Mouse (Mus musculus) intestine, embryonic 14.5 days (tissue): ENCODE measurements around the gene Abcc5. TPM values are rescaled to one million over a fixed set of nuclear protein-coding genes. Genes with fewer than 3 reads are reported as not detected.
"Not testable (repeated sequence)": the region's sequence is repeated elsewhere in the genome, so short reads cannot be mapped to it uniquely, and the experiment has no call there.

Source experiments
- ATAC-seq: fragments of 200-750 bp; cut with Nextera tagmentation; replicated peaks from 2 replicates; pipeline ENCODE4 v1.8.0; 2017; ENCODE audit warnings: low read depth, moderate number of reproducible peaks, moderate TSS enrichment, moderate library complexity; ENCODE audit not compliant: low FRiP score, low TSS enrichment
- DNase-seq: peaks from one replicate; pipeline ENCODE4 v3.0.0-alpha.2; 2018; ENCODE audit warnings: low spot score
- H3K27ac ChIP-seq: fragments of 300-500 bp; sonication (generic); 2 replicates; pipeline ENCODE4 v1.5.1; 2014; ENCODE audit warnings: low read depth, mild to moderate bottlenecking, control low read depth
- H3K27me3 ChIP-seq: fragments of 300-500 bp; sonication (generic); replicated peaks from 2 replicates; pipeline ENCODE4 v1.6.1; 2014; ENCODE audit warnings: low read length, control low read depth; ENCODE audit not compliant: control insufficient read depth, insufficient read depth
- H3K36me3 ChIP-seq: fragments of 300-500 bp; sonication (generic); 2 replicates; pipeline ENCODE4 v1.6.1; 2014; ENCODE audit warnings: low read length, control low read depth; ENCODE audit not compliant: control insufficient read depth, insufficient read depth
- H3K4me1 ChIP-seq: fragments of 300-500 bp; sonication (generic); replicated peaks from 2 replicates; pipeline ENCODE4 v1.6.1; 2014; ENCODE audit warnings: low read length, control low read depth, mixed read lengths; ENCODE audit not compliant: control insufficient read depth, insufficient read depth
- H3K4me2 ChIP-seq: fragments of 300-500 bp; sonication (generic); 2 replicates; pipeline ENCODE4 v1.6.1; 2014; ENCODE audit warnings: low read length
- H3K4me3 ChIP-seq: fragments of 300-500 bp; sonication (generic); 2 replicates; pipeline ENCODE4 v1.5.1; 2014; ENCODE audit warnings: low read depth, low read length, control low read depth, mixed read lengths
- H3K9ac ChIP-seq: fragments of 300-500 bp; sonication (generic); 2 replicates; pipeline ENCODE4 v1.6.1; 2014; ENCODE audit warnings: mild to moderate bottlenecking, low read length
- H3K9me3 ChIP-seq: fragments of 300-500 bp; sonication (generic); 2 replicates; pipeline ENCODE4 v1.6.1; 2016; ENCODE audit warnings: low read length, control low read depth; ENCODE audit not compliant: control insufficient read depth
- WGBS: fragments of 180-500 bp; shearing (Covaris S2); extraction: QIAGEN DNeasy Blood & Tissue Kit; methylation state at CpG from one replicate; pipeline ENCODE4 v1.1.7; 2014; 5-methylcytosine and 5-hydroxymethylcytosine counted together
- polyA plus RNA-seq: library from polyadenylated mRNA; unstranded; fragments of >200 nt; fragmentation: Nextera tagmentation; extraction: Ambion mirVana; gene quantifications from 2 replicates; pipeline ENCODE4 v1.2.1, GENCODE M21; 2014

Abcc5 gene
- polyA plus RNA-seq, result 59.0 and 62.8 TPM in 2 replicates

DNA sequence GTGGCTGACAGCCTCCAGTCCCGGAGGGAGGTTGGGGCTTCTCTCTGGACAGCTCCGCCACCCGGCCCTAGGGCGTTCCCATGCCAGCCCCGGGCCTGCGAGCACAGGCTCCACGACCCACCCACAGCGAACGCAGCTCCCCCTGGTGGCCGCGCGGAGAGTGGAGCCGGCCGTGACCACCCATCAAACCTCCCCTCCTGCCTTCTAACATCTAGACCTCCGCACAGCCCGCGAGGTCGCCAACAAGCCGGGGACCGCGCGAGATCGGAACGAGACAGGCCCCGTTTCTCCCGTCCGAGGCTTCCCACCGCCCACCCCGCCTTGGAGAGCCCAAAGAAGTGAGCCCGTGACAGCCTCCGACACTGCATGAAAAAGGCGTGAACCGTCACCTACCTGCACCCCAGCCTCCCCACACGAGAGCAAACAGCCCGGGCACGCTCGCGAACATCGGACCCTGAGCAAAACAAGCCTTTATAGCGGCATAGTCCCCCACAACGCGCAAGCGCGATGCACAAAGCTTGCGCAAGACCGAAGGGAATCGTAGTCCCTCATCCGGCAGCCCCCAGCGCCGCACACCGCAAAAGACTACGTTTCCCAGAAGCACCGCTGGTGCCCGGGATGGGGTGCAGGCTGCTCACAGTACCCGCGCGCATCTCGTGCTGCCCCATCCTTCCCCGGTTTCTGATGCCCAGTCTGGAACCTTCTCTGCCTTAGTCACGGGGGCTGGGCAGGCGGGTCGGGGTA lies at the start of gene Abcc5:
Gene Abcc5 (minus strand): TSS at position 540 of the 744 bp plus-strand sequence.
- H3K4me3 ChIP-seq, result peak within 1 kb of the TSS; percentile 79
- no peaks in the 10 kb centered on the region for H3K9me3 ChIP-seq
- H3K36me3 ChIP-seq, result peaks cover 12% of the 10 kb centered on the region
- DNase-seq (peak; percentile 90), ATAC-seq (peak; percentile 95)
- under 1% methylated on average over 62 of the region's 62 CpGs for whole genome bisulfite sequencing
- peak within 1 kb of the TSS; percentile 66 for H3K4me2 ChIP-seq
- no peaks in the 10 kb centered on the region for H3K27me3 ChIP-seq
- H3K4me1 ChIP-seq, result peaks cover 14% of the 10 kb centered on the region; the same call in 1 of the 2 replicates
- H3K27ac ChIP-seq, result peak within 1 kb of the TSS; percentile 57
- H3K9ac ChIP-seq, result peak within 1 kb of the TSS; percentile 74

DNA sequence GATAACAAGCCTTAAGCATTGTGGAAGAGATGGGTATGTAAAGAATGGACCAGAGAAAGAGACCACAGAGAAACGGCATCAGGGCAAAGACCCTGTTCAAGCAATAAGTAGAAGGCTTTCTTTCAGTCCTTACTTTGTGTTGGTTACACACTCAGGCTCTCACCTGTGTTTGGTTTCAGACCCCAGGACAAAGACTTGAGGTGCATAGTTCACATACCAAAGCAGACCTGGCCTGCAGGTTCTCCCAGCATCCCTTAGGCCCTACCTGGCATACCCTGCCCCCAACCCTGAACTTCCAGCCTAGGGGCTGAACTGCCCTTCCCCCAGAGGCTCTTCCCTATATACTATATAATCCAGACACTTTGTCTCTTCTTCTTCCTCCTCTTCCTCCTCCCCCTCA lies 49.1 kb upstream of the Abcc5 start:
- Histone ChIP-seq H3K27me3 (no peaks in the 10 kb centered on the region), H3K9ac (no peak overlapping the region), H3K4me1 (no peaks in the 10 kb centered on the region), H3K9me3 (no peaks in the 10 kb centered on the region), H3K4me2 (no peak overlapping the region), H3K36me3 (no peaks in the 10 kb centered on the region), H3K4me3 (no peak overlapping the region), H3K27ac (no peak overlapping the region)
- DNase-seq (no peak), ATAC-seq (no peak)
- 73% methylated on average over 1 of the region's 1 CpGs for WGBS

DNA sequence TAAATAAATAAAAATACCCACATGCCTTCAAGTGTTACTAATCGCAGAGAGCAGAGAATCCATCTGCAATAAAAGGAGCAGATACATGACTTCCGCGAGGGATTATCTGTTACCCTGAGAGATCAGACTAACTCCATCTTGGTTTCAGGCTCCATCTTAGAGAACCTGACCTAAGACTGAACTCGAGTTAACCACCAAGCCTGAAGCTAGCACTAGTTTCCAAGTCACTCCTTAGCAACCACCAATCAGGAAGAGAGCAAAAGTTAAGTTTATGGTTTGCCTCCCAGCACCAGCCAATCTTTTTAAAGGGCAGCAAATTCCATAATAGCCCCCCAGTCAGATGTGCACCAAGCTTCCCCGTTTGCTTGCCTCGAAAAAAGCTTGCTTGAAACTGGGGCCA lies 48.6 kb upstream of the Abcc5 start:
- 81% methylated on average over 6 of the region's 6 CpGs for WGBS
- DNase-seq, result no peak
- ATAC-seq, result no peak
- no peaks in the 10 kb centered on the region for H3K36me3 ChIP-seq
- H3K27ac ChIP-seq, result no peak overlapping the region
- H3K9ac ChIP-seq, result no peak overlapping the region
- H3K9me3 ChIP-seq, result no peaks in the 10 kb centered on the region
- no peaks in the 10 kb centered on the region for H3K4me1 ChIP-seq
- no peak overlapping the region for H3K4me2 ChIP-seq
- no peaks in the 10 kb centered on the region for H3K27me3 ChIP-seq
- no peak overlapping the region for H3K4me3 ChIP-seq

DNA sequence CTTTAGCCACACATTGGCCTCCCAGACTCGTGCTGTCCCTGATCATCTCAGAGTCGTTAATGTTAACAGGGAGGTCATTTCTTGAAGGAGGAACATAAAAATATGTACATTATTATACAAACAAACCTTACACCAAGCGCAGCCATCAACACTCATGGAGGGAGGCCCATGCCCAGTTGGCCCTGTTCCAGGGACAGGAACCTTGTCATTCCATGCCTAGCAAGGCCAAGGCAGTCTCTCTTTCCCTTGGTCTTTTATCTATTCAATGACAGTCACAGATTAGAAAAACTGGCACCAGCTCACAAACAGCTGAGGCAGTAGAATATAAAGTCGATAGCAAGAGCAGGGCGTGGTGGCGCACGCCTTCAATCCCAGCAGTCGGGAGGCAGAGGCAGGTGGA lies 48.0 kb upstream of the Abcc5 start:
- Histone ChIP-seq H3K9ac (no peak overlapping the region), H3K4me2 (no peak overlapping the region), H3K4me3 (no peak overlapping the region), H3K4me1 (no peaks in the 10 kb centered on the region), H3K9me3 (no peaks in the 10 kb centered on the region), H3K27ac (no peak overlapping the region), H3K36me3 (no peaks in the 10 kb centered on the region), H3K27me3 (no peaks in the 10 kb centered on the region)
- DNase-seq (no peak), ATAC-seq (no peak)
- 87% methylated on average over 8 of the region's 8 CpGs for WGBS

DNA sequence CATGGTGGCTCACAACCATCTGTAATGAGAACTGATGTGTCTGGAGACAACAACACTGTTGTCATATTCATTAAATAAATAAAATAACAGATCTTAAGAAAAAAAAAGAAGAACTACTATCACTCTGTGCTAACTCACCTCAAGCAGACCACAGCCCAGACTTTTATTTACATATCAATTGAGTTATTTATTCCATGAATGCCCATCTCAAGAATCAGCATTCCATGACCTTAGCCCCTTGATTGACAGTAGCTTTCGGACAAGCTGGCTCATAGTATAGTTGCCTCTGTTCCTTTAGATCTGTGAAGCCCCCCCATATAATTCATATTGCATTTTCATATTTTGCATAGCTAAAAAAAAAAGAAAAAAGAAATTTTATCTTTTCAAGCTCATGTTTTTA lies 47.6 kb upstream of the Abcc5 start:
- no peak overlapping the region for H3K4me3 ChIP-seq
- H3K4me2 ChIP-seq, result no peak overlapping the region
- 91% methylated on average over 1 of the region's 1 CpGs for WGBS
- ATAC-seq (no peak), DNase-seq (no peak)
- no peak overlapping the region for H3K27ac ChIP-seq
- H3K36me3 ChIP-seq, result no peaks in the 10 kb centered on the region
- H3K4me1 ChIP-seq, result no peaks in the 10 kb centered on the region
- no peaks in the 10 kb centered on the region for H3K27me3 ChIP-seq
- no peaks in the 10 kb centered on the region for H3K9me3 ChIP-seq
- H3K9ac ChIP-seq, result no peak overlapping the region

DNA sequence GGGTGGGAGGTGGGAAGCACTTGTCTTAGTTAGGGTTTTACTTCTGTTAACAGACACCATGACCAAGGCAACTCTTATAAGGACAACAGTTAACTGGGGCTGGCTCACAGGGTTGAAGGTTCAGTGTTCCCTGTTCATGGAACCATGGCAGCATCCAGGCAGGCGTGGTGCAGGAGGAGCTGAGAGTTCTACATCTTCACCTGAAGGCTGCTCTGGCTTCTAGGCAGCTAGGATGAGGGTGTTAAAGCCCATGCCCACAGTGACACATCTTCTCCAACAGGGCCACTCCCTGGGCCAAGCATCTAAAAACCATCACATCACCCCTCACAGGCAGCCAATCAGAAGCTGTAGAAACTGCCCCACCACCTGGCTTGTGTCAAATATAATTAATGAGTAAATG lies 45.5 kb upstream of the Abcc5 start:
- Histone ChIP-seq H3K4me3 (no peak overlapping the region), H3K4me1 (no peaks in the 10 kb centered on the region), H3K9me3 (no peaks in the 10 kb centered on the region), H3K27ac (no peak overlapping the region), H3K4me2 (no peak overlapping the region), H3K9ac (no peak overlapping the region), H3K27me3 (no peaks in the 10 kb centered on the region), H3K36me3 (no peaks in the 10 kb centered on the region)
- 50% methylated on average over 1 of the region's 1 CpGs for WGBS
- no peak for DNase-seq
- ATAC-seq, result no peak

DNA sequence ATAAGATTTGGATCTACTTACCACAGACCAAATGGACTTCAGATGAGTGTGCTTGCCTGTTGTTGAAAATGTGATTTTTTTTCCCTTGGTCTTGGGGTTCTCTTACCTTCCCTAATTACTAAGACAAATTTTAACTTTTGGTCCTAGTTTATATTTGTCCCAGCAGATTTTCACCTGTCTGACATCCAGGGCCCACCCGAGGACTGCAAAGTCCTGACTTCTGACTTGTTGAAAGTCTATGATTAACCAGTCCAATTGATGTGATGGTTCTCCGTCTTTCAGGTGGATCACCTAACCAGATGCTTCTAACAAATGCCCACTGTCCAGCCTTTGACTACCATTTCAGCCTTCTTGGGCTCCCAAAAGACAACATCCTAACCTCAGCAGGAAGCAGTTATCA lies 44.8 kb upstream of the Abcc5 start:
- Histone ChIP-seq H3K4me1 (no peaks in the 10 kb centered on the region), H3K27me3 (no peaks in the 10 kb centered on the region), H3K36me3 (no peaks in the 10 kb centered on the region), H3K9me3 (no peaks in the 10 kb centered on the region), H3K9ac (no peak overlapping the region), H3K4me2 (no peak overlapping the region), H3K27ac (no peak overlapping the region), H3K4me3 (no peak overlapping the region)
- DNase-seq, result no peak
- 87% methylated on average over 2 of the region's 2 CpGs for WGBS
- ATAC-seq, result no peak

DNA sequence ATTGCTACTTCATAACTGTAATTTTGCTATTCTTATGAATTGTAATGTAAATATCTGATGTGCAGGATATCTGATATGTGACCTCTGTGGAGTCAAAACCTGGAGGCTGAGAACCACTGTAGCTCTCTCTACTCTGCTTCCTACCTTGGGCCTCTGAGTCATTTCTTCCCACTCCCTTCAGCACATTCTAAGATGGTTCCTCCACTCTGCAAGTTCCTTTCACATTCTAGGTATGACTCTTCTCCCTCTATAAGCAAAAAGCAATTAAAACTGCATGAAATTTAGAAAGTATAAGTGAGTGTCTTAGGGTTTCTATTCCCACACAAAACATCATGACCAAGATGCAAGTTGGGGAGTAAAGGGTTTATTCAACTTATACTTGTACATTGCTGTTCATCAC lies 38.5 kb upstream of the Abcc5 start:
- H3K27me3 ChIP-seq, result no peaks in the 10 kb centered on the region
- no peaks in the 10 kb centered on the region for H3K4me1 ChIP-seq
- no peaks in the 10 kb centered on the region for H3K9me3 ChIP-seq
- H3K36me3 ChIP-seq, result no peaks in the 10 kb centered on the region
- DNase-seq, result no peak
- no peak overlapping the region for H3K9ac ChIP-seq
- H3K4me2 ChIP-seq, result no peak overlapping the region
- ATAC-seq, result no peak
- H3K4me3 ChIP-seq, result no peak overlapping the region
- H3K27ac ChIP-seq, result no peak overlapping the region

DNA sequence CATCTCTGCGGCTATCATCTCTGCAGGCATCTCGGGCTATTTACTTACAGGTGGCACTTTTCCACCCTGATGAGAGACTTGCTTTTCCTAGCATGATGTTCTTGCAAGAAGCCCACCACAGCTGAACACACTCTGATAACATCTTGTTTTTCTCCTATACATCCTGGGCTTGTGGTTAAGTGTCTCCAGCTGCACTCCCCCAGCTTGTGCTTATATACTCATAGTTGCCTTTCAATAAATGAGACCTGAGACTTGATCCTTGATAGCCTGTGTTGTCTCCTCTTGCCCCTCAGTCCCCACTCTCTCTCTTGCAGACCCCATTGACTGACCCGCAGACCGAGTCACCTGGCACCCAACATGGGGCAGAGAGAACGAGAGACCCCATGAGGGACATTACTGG lies 32.5 kb upstream of the Abcc5 start:
- not testable (repeated sequence) for H3K4me3 ChIP-seq, H3K27me3 ChIP-seq, DNase-seq, H3K9me3 ChIP-seq, H3K4me1 ChIP-seq, H3K36me3 ChIP-seq, H3K27ac ChIP-seq, H3K9ac ChIP-seq, ATAC-seq, H3K4me2 ChIP-seq
- WGBS, result 88% methylated on average over 5 of the region's 5 CpGs
